Mouse (Mus musculus) spleen, postnatal 36 days (tissue): ENCODE measurements around the gene Xpot.
A peak's percentile ranks its signal among the peaks of the same experiment; 100 is the strongest.

ENCODE experiments used
- DNase-seq, 2 experiments: peaks; one replicate each; pipeline ENCODE4 v3.0.0; 2022; ENCODE audit warnings: low spot score in 2 of 2, mixed read lengths in 1 of 2

Gene Xpot

GRCm38 (mm10) chr10:121626186-121626882 lies at the start of gene Xpot:
Gene Xpot (minus strand): TSS chr10:121626332.
- peak; percentile 98 for DNase-seq

- no peak for DNase-seq
Observed at GRCm38 (mm10) chr10:121669103-121669502, 43.0 kb upstream of the Xpot start.

- no peak for DNase-seq
Observed at GRCm38 (mm10) chr10:121665631-121666145, 39.6 kb upstream of the Xpot start.

GRCm38 (mm10) chr10:121663599-121663998 lies 37.5 kb upstream of the Xpot start:
- no peak for DNase-seq

- DNase-seq, result no peak
Observed at GRCm38 (mm10) chr10:121662711-121663110, 36.6 kb upstream of the Xpot start.

GRCm38 (mm10) chr10:121655907-121656306 lies 29.8 kb upstream of the Xpot start:
- no peak for DNase-seq

GRCm38 (mm10) chr10:121653079-121653478 lies 26.9 kb upstream of the Xpot start:
- DNase-seq, result no peak

GRCm38 (mm10) chr10:121646294-121646693 lies 20.2 kb upstream of the Xpot start:
- no peak for DNase-seq

GRCm38 (mm10) chr10:121642054-121642947 lies 16.2 kb upstream of the Xpot start:
- DNase-seq, result no peak

- DNase-seq, result no peak
Observed at GRCm38 (mm10) chr10:121641272-121642053, 15.3 kb upstream of the Xpot start, which contains the start of gene D930020B18Rik. Gene D930020B18Rik (plus strand): TSS chr10:121641588.

GRCm38 (mm10) chr10:121640944-121641271 lies 14.8 kb upstream of the Xpot start:
- no peak for DNase-seq

GRCm38 (mm10) chr10:121640150-121640930 lies 14.2 kb upstream of the Xpot start:
- no peak for DNase-seq

- DNase-seq, result no peak
Observed at GRCm38 (mm10) chr10:121639573-121639972, 13.4 kb upstream of the Xpot start.

GRCm38 (mm10) chr10:121636276-121636675 lies 10.1 kb upstream of the Xpot start:
- no peak for DNase-seq

GRCm38 (mm10) chr10:121634159-121634558 lies 8.0 kb upstream of the Xpot start:
- no peak for DNase-seq

GRCm38 (mm10) chr10:121628561-121629040 lies 2.5 kb upstream of the Xpot start:
- no peak for DNase-seq

GRCm38 (mm10) chr10:121627216-121627852 lies 1.2 kb upstream of the Xpot start:
- DNase-seq, result no peak

GRCm38 (mm10) chr10:121625407-121626185 lies 536 bp downstream of the Xpot start:
- no peak for DNase-seq

- DNase-seq, result no peak
Observed at GRCm38 (mm10) chr10:121625006-121625405, 1.1 kb downstream of the Xpot start.

- no peak for DNase-seq
Observed at GRCm38 (mm10) chr10:121623670-121624069, 2.5 kb downstream of the Xpot start.
